Mouse (Mus musculus) adrenal gland, postnatal 25 days (tissue): ENCODE measurements around the gene Troap. TPM values are rescaled to one million over a fixed set of nuclear protein-coding genes. Genes with fewer than 3 reads are reported as not detected.

Source experiments
- DNase-seq: peaks from one replicate; pipeline ENCODE4 v3.0.0; 2021; ENCODE audit warnings: mixed read lengths
- long read RNA-seq: library from polyadenylated mRNA; stranded (forward); transcript quantifications from one replicate; pipeline ENCODE4 v2.0.0, GENCODE M21; 2021
- total RNA-seq: library from RNA; stranded (reverse); gene quantifications from 2 replicates; pipeline ENCODE4 v1.2.3, GENCODE M21; 2021

Troap gene
- total RNA-seq, result 4.3 and 5.6 TPM in 2 replicates
- long read RNA-seq, partial matches to known transcripts, result 1 of 1 reads
- long read RNA-seq, other reads (novel, unspliced or antisense), result 0 of 1 reads

- no peak for DNase-seq
Measured at GRCm38 (mm10) chr15:99074019-99074599, at the start of gene Troap. TSS of gene Troap (plus strand) at chr15:99074575.

- DNase-seq, result peak; percentile 85
Measured at GRCm38 (mm10) chr15:99024668-99025314, 49.6 kb upstream of the Troap start.

GRCm38 (mm10) chr15:99025414-99025813 is 49.0 kb upstream of the Troap start:
- DNase-seq, result no peak

- DNase-seq, result peak; percentile 43
Measured at GRCm38 (mm10) chr15:99026259-99026658, 48.1 kb upstream of the Troap start.

GRCm38 (mm10) chr15:99027116-99027515 is 47.3 kb upstream of the Troap start:
- DNase-seq, result no peak

- DNase-seq, result no peak
Measured at GRCm38 (mm10) chr15:99028874-99029458, 45.4 kb upstream of the Troap start.

- DNase-seq, result peak; percentile 95
Measured at GRCm38 (mm10) chr15:99029619-99030584, 44.5 kb upstream of the Troap start, which contains the start of gene Tuba1c. TSS of gene Tuba1c (plus strand) at chr15:99029891.

GRCm38 (mm10) chr15:99030585-99031387 is 43.6 kb upstream of the Troap start:
- DNase-seq, result peak; percentile 71

- no peak for DNase-seq
Measured at GRCm38 (mm10) chr15:99031388-99031675, 43.0 kb upstream of the Troap start.

GRCm38 (mm10) chr15:99032041-99032725 is 42.2 kb upstream of the Troap start:
- DNase-seq, result no peak

GRCm38 (mm10) chr15:99032726-99033250 is 41.6 kb upstream of the Troap start:
- DNase-seq, result peak; percentile 40

GRCm38 (mm10) chr15:99033498-99034270 is 40.7 kb upstream of the Troap start:
- peak; percentile 46 for DNase-seq

GRCm38 (mm10) chr15:99035431-99035830 is 38.9 kb upstream of the Troap start:
- no peak for DNase-seq

GRCm38 (mm10) chr15:99036249-99036905 is 38.0 kb upstream of the Troap start:
- no peak for DNase-seq

- DNase-seq, result no peak
Measured at GRCm38 (mm10) chr15:99038025-99038424, 36.4 kb upstream of the Troap start.

GRCm38 (mm10) chr15:99038797-99039196 is 35.6 kb upstream of the Troap start:
- DNase-seq, result no peak

GRCm38 (mm10) chr15:99039306-99039705 is 35.1 kb upstream of the Troap start:
- DNase-seq, result no peak

GRCm38 (mm10) chr15:99039996-99040919 is 34.1 kb upstream of the Troap start:
- DNase-seq, result no peak
